ENCODE assay signal across 8 mouse cellular contexts in the genomic region with DNA sequence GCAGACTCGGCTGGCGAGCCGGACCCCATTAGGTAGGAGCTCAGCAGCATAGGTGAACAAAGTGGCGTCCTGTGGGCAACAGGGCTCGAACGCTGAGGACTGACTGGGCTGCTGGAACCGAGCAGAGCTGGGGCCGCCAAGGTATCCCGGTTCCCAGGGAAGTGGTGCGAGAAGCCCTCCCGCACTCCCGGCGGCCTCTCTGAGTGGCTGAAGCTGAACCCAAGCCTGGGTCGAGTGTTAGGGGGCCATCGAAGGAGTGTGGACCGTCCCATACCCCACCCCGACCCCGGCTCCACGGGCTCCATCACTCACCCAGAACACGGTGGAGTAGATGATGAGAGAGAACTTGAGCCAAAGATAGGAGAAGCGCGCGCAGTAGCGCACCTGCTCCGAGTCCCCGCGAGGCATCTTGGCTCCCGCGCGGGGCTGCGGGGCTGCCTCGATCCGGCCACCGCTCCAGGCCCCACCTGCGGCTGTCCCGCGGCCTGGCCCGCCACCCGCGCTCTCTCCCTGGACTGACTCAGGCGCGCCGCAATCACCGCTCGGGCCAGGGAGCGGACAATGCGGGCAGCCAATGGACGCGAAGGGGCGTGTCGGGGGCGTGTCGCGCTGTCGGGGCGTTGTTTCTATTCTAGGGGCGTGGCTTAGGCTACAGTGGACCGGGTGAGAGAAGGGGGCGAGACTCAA. TPM values are rescaled to one million over a fixed set of nuclear protein-coding genes. Genes with fewer than 3 reads are reported as not detected.
DNase-seq lines count a peak whose midpoint lies in the region; ATAC-seq and TF ChIP-seq lines count a peak whose summit lies in the region.

TSS of gene Tspan15 (minus strand) at position 544 of the 687 bp plus-strand sequence.

- WGBS in lung, embryonic 14.5 days = under 1% methylated on average over 59 of the region's 59 CpGs
- 3% methylated on average over 59 of the region's 59 CpGs for whole genome bisulfite sequencing in thymus, adult 2 months

- TF ChIP-seq CTCF in lung, embryonic 14.5 days (IDR thresholded peaks at IDR 0.05; ENCODE audit: low read depth) = no peak
- TF ChIP-seq CTCF in thymus, adult 2 months (IDR thresholded peaks at IDR 0.05; ENCODE audit: borderline replicate concordance, control insufficient read depth, extremely low read depth, insufficient read depth, low read length, poor library complexity) = no peak

- H3K27me3 ChIP-seq in lung, embryonic 14.5 days (ENCODE audit: insufficient read depth, low read length) = 0 out of 2 replicates have a peak, but pooled peaks cover 3% of the 10 kb centered on the region
- peaks cover 5% of the 10 kb centered on the region; the same call in 1 of the 2 replicates for H3K27me3 ChIP-seq in thymus, adult 2 months (ENCODE audit: control insufficient read depth, insufficient read depth, low read length)

- H3K9me3 ChIP-seq in lung, embryonic 14.5 days (ENCODE audit: low read depth, low read length) = no peaks in the 10 kb centered on the region

- TF ChIP-seq POLR2A in thymus, adult 2 months (IDR thresholded peaks at IDR 0.05; ENCODE audit: control insufficient read depth, extremely low read depth, insufficient read depth, low read length, poor library complexity) = no peak

- no peaks in the 10 kb centered on the region; the same call in 1 of the 2 replicates for H3K4me1 ChIP-seq in lung, embryonic 14.5 days (ENCODE audit: insufficient read depth)
- peaks cover 11% of the 10 kb centered on the region for H3K4me1 ChIP-seq in thymus, adult 2 months (replicated peaks; ENCODE audit: control insufficient read depth, insufficient read depth, low read length)

- H3K9ac ChIP-seq in lung, embryonic 14.5 days = peak within 1 kb of the TSS; percentile 67

- no peak within 1 kb of the TSS for H3K27ac ChIP-seq in lung, embryonic 14.5 days (ENCODE audit: low read depth)
- no peak within 1 kb of the TSS for H3K27ac ChIP-seq in thymus, adult 2 months (ENCODE audit: control insufficient read depth, insufficient read depth, low read length)

- H3K4me2 ChIP-seq in lung, embryonic 14.5 days = peak within 1 kb of the TSS; percentile 95

- peak; percentile 96 for ATAC-seq in lung, embryonic 14.5 days (ENCODE audit: insufficient read depth)

- H3K4me3 ChIP-seq in lung, embryonic 14.5 days (ENCODE audit: low read depth, low read length) = peak within 1 kb of the TSS; percentile 68
- H3K4me3 ChIP-seq in thymus, adult 2 months (ENCODE audit: control insufficient read depth, insufficient read depth, low read length) = peak within 1 kb of the TSS; percentile 37

- no peaks in the 10 kb centered on the region for H3K36me3 ChIP-seq in lung, embryonic 14.5 days (ENCODE audit: insufficient read depth)
- no peaks in the 10 kb centered on the region for H3K36me3 ChIP-seq in thymus, adult 2 months (ENCODE audit: control insufficient read depth, insufficient read depth, low read length)

- DNase-seq in MEL-GATA-1-ER (ENCODE audit: extremely low read depth, low read depth) = peak; percentile 56
- peak; percentile 95 for DNase-seq in cerebellum, adult 8-10 months
- DNase-seq in forelimb bud, embryonic 11.5 days (ENCODE audit: low read depth, low spot score) = peak; percentile 85
- DNase-seq in heart, postnatal 4 days = peak; percentile 93
- DNase-seq in layer of hippocampus, adult 8-10 months (ENCODE audit: low spot score in 2 of 2) = peak; percentile 82 to 85
- peak; percentile 98 for DNase-seq in lung, embryonic 14.5 days
- peak; percentile 93 for DNase-seq in ovary, adult 18-20 months (ENCODE audit: low spot score)
- DNase-seq in thymus, adult 2 months = peak; percentile 76

RNA-seq across cellular contexts. Expression of gene Tspan15, which starts in this region (rescaled TPM):
- 10 to 100 TPM; 10.1 to 10.3 TPM for total RNA-seq in heart, postnatal 4 days (2021)
- 10 to 100 TPM; 14.3 to 20.4 (median 20.4) TPM for total RNA-seq in layer of hippocampus, adult 8-10 months (2022)
- 32.5 and 36.3 TPM in 2 replicates for polyA plus RNA-seq in lung, embryonic 14.5 days (2014; fragmentation: Nextera tagmentation; extraction: Ambion mirVana)
- 12.7 and 13.7 TPM in 2 replicates for polyA plus RNA-seq in thymus, adult 2 months (2012; rRNA removed)
